Mouse (Mus musculus): ENCODE data around the gene Enkur. TPM values are rescaled to one million over a fixed set of nuclear protein-coding genes. Genes with fewer than 3 reads are reported as not detected.

Enkur gene
- polyA plus RNA-seq, 1 experiment from 2014 or later, result 2.3 TPM

DNA sequence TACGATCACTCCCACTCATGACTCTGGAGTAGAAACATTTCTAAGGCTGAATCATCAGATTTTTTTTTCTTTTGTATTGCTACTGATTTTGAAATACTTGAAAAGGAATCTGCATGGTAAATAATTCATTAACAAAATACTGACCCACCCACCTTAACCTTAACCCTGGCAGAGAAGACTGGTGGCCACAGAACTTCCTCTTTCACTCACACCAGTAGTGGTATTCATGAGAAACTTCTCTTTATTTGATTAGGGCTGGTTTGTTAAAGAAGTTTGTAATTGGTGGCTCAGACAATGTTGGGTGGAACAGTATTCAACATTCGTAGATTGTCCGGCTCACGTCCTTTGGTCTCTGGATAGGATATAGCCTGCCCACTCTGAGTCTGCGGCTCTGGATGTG, 26.0 kb downstream of the Enkur start:
- Histone ChIP-seq H3K27ac (no peak overlapping the region), H3K4me2 (no peak overlapping the region), H3K9ac (no peak overlapping the region), H3K27me3 (no peaks in the 10 kb centered on the region), H3K36me3 (replicated peaks) (no peaks in the 10 kb centered on the region), H3K9me3 (no peaks in the 10 kb centered on the region), H3K4me1 (no peaks in the 10 kb centered on the region), H3K4me3 (replicated peaks) (no peak overlapping the region)
- 90% methylated on average over 5 of the region's 5 CpGs for WGBS
- ATAC-seq (ENCODE audit: low FRiP score), result no peak

DNA sequence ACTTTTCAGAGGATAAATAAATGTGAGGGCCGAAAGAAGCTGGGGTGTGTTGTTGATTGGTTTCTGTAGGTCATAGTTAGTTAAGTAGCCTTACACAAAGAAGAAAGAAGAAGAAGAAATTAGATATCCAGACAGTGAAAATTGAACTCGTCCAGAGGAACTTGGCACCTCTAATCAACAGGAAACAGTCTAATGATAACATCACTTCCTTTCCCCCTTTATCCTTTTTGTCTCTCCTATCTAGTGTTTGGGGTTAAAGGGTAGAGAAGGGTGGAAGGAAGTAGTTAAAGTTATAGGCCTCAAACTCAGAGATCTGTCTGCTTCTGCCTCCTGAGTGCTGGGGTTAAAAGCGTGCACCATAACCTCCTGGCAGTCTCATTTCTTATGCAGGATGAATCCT, 32.4 kb downstream of the Enkur start:
- H3K9ac ChIP-seq, result no peak overlapping the region
- 92% methylated on average over 3 of the region's 3 CpGs for WGBS
- no peak overlapping the region for H3K4me2 ChIP-seq
- no peak for ATAC-seq (ENCODE audit: low FRiP score)
- H3K27me3 ChIP-seq, result no peaks in the 10 kb centered on the region
- no peak overlapping the region for H3K27ac ChIP-seq
- H3K36me3 ChIP-seq (replicated peaks), result no peaks in the 10 kb centered on the region
- H3K9me3 ChIP-seq, result no peaks in the 10 kb centered on the region
- no peaks in the 10 kb centered on the region for H3K4me1 ChIP-seq
- no peak overlapping the region for H3K4me3 ChIP-seq (replicated peaks)

DNA sequence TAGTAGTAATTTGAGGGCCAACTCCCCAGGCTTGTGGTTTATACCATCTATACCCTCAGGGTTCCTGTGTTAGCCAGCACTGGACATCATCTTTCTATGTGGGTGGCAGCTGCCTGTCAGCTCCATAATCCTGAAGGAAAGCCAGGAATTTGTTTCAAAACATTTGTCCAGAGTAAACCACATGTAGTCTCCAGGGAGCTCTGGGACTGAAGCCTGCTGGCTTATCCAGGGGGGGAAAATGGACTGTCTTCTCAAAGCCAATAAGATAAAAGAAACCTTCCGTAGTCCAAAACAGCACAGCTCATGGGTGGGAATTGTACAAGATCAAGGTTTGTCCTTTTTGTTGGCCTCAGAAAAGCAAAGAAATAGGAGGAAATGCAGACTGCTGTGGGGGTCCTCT, 37.2 kb downstream of the Enkur start:
- no peak overlapping the region for H3K9ac ChIP-seq
- H3K4me3 ChIP-seq (replicated peaks), result no peak overlapping the region
- no peak overlapping the region for H3K4me2 ChIP-seq
- no peaks in the 10 kb centered on the region for H3K4me1 ChIP-seq
- no peaks in the 10 kb centered on the region for H3K36me3 ChIP-seq (replicated peaks)
- no peaks in the 10 kb centered on the region for H3K9me3 ChIP-seq
- H3K27ac ChIP-seq, result no peak overlapping the region
- no peak for ATAC-seq (ENCODE audit: low FRiP score)
- WGBS, result 78% methylated on average over 1 of the region's 1 CpGs
- no peaks in the 10 kb centered on the region for H3K27me3 ChIP-seq

DNA sequence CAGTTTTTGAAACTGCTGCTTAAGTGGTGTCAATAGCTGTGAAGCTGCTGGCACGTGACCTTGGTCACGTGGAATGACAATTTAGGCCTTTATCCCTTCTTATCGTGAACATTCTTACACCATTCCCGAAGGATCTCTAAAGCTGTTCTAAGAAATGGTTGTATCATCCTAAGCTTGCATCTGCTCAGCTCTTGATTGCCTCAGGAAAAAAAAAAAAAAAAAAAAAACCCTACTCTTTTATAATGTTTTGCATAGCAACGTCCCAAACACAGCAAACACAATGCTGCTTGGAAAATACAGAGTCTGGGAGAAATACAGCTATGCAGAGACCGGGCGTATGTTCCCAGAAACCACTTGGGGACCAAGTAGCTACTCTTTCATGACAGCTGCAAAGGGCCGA, 40.9 kb downstream of the Enkur start:
- Histone ChIP-seq H3K27me3 (no peaks in the 10 kb centered on the region), H3K9ac (no peak overlapping the region), H3K27ac (no peak overlapping the region), H3K4me2 (no peak overlapping the region), H3K4me1 (no peaks in the 10 kb centered on the region), H3K4me3 (replicated peaks) (no peak overlapping the region), H3K36me3 (replicated peaks) (no peaks in the 10 kb centered on the region), H3K9me3 (no peaks in the 10 kb centered on the region)
- 74% methylated on average over 8 of the region's 8 CpGs for WGBS
- no peak for ATAC-seq (ENCODE audit: low FRiP score)

DNA sequence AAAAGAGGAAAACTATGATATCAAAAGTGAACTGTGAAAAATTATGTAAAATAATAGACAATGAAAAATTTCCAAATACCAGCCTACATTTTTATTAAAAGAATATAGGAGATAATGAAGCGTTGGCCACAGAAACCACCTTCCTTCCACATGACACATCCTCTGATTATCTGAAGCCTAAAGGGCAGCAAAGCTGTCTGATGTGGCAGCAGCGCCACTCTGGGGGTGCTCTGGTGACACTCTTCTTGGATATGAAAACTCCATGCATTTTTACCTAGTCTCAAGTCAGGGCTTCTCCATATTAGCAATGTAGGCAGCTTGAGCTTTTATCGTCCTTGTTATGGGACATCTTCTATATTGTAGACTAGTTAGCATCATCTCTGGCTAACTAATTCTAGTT, 51.7 kb downstream of the Enkur start:
- no peak overlapping the region for H3K27ac ChIP-seq
- H3K9me3 ChIP-seq, result no peaks in the 10 kb centered on the region
- no peak for ATAC-seq (ENCODE audit: low FRiP score)
- 91% methylated on average over 3 of the region's 3 CpGs for WGBS
- no peaks in the 10 kb centered on the region for H3K4me1 ChIP-seq
- H3K4me2 ChIP-seq, result no peak overlapping the region
- no peaks in the 10 kb centered on the region for H3K36me3 ChIP-seq (replicated peaks)
- H3K4me3 ChIP-seq (replicated peaks), result no peak overlapping the region
- H3K27me3 ChIP-seq, result no peaks in the 10 kb centered on the region
- H3K9ac ChIP-seq, result no peak overlapping the region

DNA sequence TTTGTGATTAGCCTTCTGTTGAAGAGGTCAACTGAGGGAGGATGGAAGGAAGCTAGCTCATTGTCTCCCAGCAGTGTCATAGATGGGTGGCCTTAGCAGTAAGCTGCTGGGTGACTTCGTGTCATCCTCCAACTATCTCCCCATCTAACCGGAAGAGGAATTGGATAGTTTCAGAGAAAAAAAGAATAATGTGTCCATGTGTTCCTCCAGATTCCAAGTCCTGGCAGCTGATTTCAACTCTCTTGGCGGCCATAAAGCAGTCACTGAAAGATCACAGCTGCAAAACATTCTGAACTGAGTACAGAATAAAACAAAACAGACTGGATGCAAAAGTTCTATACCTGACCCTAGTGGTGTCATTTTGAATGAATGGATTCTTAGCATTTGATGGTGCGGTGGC, 58.0 kb downstream of the Enkur start:
- ATAC-seq (ENCODE audit: low FRiP score), result no peak
- WGBS, result 86% methylated on average over 4 of the region's 4 CpGs
- Histone ChIP-seq H3K4me2 (no peak overlapping the region), H3K27me3 (no peaks in the 10 kb centered on the region), H3K27ac (no peak overlapping the region), H3K9me3 (no peaks in the 10 kb centered on the region), H3K36me3 (replicated peaks) (no peaks in the 10 kb centered on the region), H3K4me1 (peaks cover 8% of the 10 kb centered on the region), H3K4me3 (replicated peaks) (no peak overlapping the region), H3K9ac (no peak overlapping the region)

DNA sequence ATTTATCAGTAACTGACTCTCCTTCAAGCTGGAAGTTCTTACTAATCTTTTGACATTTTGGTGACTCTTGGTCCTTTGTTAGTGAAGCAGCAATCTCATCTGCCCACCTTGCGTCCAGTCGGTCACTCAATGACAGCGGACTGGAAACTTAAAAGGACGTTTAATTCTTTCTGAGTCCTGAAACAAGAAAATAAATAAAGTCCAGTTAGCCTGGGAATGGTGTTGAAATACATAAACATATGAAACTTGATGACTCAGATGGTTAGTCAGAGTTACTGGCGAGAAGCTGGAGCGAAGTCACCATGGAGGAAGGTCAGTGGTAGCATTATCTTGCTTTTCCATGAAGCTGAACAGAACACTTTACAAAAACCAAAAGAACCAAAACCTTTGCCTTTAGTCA, 58.7 kb downstream of the Enkur start:
- 91% methylated on average over 6 of the region's 6 CpGs for WGBS
- H3K4me3 ChIP-seq (replicated peaks), result no peak overlapping the region
- no peaks in the 10 kb centered on the region for H3K27me3 ChIP-seq

DNA sequence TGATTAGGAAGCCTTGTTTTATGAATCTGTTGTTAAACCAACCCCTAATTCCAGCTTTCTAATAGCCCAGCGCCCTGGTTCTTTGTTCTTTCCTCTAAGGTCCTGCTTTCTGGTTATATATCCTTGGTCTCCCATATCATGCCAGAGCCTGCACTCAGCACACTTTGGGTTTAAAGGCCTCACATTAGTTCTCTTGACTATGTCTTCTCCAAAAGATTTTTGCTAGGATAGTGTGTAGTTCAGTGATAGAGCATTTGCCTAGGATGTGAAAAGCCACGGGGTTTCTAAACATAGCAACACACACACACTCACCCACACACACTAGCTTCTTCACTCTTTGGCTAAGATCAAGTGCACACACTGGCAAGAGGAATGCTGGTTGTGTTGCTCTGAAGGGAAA, 62.5 kb downstream of the Enkur start:
- Histone ChIP-seq H3K27me3 (no peaks in the 10 kb centered on the region), H3K9ac (peak overlapping the region; percentile 77), H3K27ac (peak overlapping the region; percentile 91), H3K4me2 (peak overlapping the region; percentile 97), H3K36me3 (replicated peaks) (no peaks in the 10 kb centered on the region), H3K4me1 (peaks cover 16% of the 10 kb centered on the region), H3K9me3 (0 out of 2 replicates have a peak, but pooled peaks cover 8% of the 10 kb centered on the region), H3K4me3 (replicated peaks) (peak overlapping the region; percentile 54)
- 28% methylated on average over 2 of the region's 2 CpGs for WGBS
- ATAC-seq (ENCODE audit: low FRiP score), result peak; percentile 37; the same call in 1 of the 2 replicates

More for the DNA sequence above, 58.7 kb downstream of the Enkur start:
- no peak for ATAC-seq (ENCODE audit: low FRiP score)
- Histone ChIP-seq H3K4me1 (peaks cover 10% of the 10 kb centered on the region), H3K27ac (no peak overlapping the region), H3K9me3 (no peaks in the 10 kb centered on the region), H3K36me3 (replicated peaks) (no peaks in the 10 kb centered on the region), H3K4me2 (no peak overlapping the region), H3K9ac (no peak overlapping the region)

DNA sequence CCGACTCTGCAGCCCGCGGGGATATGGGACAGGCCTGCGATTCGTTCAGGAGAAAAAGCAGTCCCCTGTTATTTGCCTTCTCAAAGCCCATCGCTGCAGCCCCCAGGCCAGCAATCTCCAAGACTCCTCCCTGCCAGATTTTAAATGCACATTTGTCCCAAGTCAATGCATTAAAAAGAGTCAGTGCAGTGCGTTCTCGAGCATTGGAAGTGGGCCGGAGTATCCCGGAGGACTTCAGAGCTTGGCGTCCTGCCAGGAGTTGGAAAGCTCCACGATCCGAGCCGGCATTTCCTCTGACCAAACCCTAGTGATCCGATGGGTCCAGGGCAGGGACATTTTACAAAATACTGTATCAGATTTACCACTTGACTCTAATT, 63.0 kb downstream of the Enkur start:
- H3K27ac ChIP-seq, result peak overlapping the region; percentile 91
- H3K36me3 ChIP-seq (replicated peaks), result no peaks in the 10 kb centered on the region
- H3K9ac ChIP-seq, result peak overlapping the region; percentile 77
- peak overlapping the region; percentile 54 for H3K4me3 ChIP-seq (replicated peaks)
- no peaks in the 10 kb centered on the region for H3K27me3 ChIP-seq
- WGBS, result under 1% methylated on average over 15 of the region's 15 CpGs
- H3K4me1 ChIP-seq, result peaks cover 16% of the 10 kb centered on the region
- ATAC-seq (ENCODE audit: low FRiP score), result peak; percentile 80
- H3K9me3 ChIP-seq, result 0 out of 2 replicates have a peak, but pooled peaks cover 8% of the 10 kb centered on the region
- H3K4me2 ChIP-seq, result peak overlapping the region; percentile 97

DNA sequence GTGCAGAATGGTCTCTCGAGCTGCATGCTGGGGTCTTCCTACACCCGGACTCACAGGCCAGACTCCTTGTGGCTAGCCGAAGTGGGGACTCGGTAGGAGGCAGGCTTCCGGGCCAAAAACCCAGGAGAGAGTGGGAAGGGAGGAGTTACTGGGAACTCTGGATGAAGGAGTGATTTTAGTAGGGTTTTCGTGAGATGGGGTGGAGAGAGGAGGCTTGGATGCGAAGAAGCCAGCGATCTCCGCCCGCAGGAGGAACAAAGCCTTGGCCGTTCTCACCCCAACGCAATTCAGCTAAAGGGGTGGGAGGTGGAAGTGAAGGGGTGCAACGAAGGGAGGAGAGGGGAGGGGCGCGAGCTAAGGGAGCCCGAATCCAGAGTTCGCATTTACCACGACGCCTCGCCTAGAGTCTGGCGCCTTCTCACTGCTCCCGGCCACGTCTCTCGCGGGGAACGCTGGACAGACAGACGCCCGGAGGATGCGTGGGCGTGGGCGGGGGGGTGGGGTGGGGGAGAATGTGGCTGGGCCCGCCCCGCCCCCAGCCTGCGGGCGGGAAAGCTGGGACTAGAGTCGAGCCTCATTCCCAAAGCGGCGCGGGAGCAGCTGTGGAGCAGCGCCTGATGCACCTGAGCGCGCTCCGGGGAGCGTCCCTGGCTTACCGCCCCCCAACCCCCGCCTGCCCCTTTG, 63.5 kb downstream of the Enkur start:
- Histone ChIP-seq H3K27ac (peak overlapping the region; percentile 91), H3K4me1 (peaks cover 16% of the 10 kb centered on the region), H3K9ac (peak overlapping the region; percentile 77), H3K4me2 (peak overlapping the region; percentile 97), H3K36me3 (replicated peaks) (no peaks in the 10 kb centered on the region), H3K9me3 (0 out of 2 replicates have a peak, but pooled peaks cover 8% of the 10 kb centered on the region), H3K4me3 (replicated peaks) (peak overlapping the region; percentile 54), H3K27me3 (no peaks in the 10 kb centered on the region)
- peak; percentile 85 for ATAC-seq (ENCODE audit: low FRiP score)
- WGBS, result under 1% methylated on average over 46 of the region's 46 CpGs

DNA sequence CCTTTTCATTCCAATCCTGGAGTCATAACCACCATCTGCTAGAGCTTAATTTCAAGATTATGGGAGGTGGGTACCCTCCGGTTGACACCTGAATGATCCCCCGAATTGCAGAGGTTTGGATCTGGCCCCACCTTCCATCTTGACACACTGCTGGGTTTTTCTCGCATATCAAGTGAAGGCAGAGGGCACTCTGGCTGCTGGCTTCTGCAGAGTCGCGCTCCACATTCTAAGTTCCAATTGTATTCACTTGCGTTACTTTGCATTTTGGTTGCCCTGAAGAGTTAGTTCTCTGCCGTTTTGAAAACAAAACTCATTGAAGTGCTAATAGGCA, 64.0 kb downstream of the Enkur start:
- 13% methylated on average over 7 of the region's 7 CpGs for WGBS
- H3K4me2 ChIP-seq, result peak overlapping the region; percentile 97

More for the DNA sequence above, 64.0 kb downstream of the Enkur start:
- H3K27me3 ChIP-seq, result no peaks in the 10 kb centered on the region
- peak overlapping the region; percentile 77; the same call in 1 of the 2 replicates for H3K9ac ChIP-seq
- 0 out of 2 replicates have a peak, but pooled peaks cover 8% of the 10 kb centered on the region for H3K9me3 ChIP-seq
- H3K4me3 ChIP-seq (replicated peaks), result peak overlapping the region; percentile 54
- peaks cover 16% of the 10 kb centered on the region for H3K4me1 ChIP-seq
- H3K27ac ChIP-seq, result peak overlapping the region; percentile 91
- no peak; the same call in 1 of the 2 replicates for ATAC-seq (ENCODE audit: low FRiP score)
- H3K36me3 ChIP-seq (replicated peaks), result no peaks in the 10 kb centered on the region

Data from forebrain, embryonic 12.5 days (tissue).